Mouse (Mus musculus): Measurements from ENCODE around the gene Cog4.
"Not testable (repeated sequence)": the region's sequence is repeated elsewhere in the genome, so short reads cannot be mapped to it uniquely, and the experiment has no call there.

Cog4 gene

DNA sequence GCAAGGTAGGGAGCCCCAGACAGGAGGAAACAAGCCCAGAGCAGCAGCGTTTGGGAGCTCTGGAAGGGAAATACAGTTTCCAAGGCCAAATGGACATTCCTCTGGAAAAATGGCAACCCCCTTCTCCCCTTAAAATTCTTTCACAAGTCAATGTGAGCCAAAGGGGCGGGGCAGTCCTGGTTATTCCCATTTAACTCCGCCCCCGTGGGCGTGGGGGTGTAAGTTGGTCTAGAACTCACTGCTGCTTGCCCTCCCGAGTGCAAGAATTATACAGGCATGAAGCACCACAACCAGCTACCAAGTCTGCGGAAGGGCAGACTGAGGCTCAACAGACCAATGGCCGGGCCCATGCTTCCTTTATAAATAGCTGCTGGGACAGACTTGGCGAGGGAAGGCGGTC lies 48.5 kb downstream of the Cog4 start:
- DNase-seq: no peak

GRCm38 (mm10) chr8:110895254-110895653 lies 48.9 kb downstream of the Cog4 start:
- no peak for DNase-seq

DNA sequence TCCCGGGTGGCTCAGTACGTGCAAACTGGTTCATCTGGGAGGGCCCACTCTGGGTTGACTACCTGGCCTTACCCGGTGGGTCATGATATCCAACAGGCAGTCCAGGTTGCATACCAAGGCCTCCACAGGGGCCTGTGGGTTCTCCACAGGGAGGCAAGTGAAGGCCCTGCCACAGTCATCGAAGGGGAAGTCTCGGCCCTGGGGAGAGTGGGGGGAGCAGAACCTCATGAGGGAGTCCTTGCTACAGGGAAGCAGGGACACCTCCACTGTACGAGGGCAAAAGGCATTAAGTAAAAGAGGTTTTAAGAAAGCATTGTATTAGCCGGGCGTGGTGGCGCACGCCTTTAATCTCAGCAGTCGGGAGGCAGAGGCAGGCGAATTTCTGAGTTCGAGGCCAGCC lies 49.4 kb downstream of the Cog4 start:
- no peak for DNase-seq

DNA sequence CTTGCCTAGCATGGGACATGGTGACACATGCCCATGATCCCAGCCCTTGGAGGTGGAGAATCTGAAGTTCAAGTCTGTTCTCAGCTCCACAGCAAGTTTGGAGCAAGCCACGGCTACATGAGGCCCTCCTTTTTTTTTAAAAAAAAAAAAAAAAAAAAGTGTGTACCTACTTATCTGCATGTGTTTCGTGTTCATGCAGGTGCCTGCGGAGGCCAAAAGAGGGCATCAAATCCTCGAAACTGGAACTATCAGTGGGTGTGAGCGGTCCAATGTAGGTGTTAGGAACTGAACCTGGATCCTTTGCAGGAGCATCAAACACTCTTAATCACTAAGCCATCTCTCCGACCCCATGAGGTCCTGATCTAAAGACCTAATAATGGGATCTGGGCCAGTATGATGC lies 51.1 kb downstream of the Cog4 start:
- no peak for DNase-seq

DNA sequence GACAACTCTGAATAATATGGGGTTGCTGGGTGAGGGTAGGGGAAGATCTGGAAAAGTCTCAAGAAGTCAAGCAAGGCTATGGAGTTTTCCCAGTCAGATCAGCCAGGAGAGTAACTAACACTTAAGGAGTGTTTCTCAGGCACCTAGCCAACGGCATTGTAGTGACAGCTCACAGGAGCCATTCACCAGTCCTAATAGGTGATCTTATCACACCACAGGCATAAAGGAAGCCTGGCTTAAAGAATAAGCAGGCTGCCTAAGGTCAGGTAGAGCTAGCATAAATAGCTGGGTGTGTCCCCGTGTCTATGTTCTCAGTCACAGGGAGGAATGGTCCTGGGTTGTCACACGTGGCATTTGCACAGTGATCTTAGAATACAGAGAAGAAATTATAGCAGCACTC lies 54.7 kb downstream of the Cog4 start:
- DNase-seq: no peak

DNA sequence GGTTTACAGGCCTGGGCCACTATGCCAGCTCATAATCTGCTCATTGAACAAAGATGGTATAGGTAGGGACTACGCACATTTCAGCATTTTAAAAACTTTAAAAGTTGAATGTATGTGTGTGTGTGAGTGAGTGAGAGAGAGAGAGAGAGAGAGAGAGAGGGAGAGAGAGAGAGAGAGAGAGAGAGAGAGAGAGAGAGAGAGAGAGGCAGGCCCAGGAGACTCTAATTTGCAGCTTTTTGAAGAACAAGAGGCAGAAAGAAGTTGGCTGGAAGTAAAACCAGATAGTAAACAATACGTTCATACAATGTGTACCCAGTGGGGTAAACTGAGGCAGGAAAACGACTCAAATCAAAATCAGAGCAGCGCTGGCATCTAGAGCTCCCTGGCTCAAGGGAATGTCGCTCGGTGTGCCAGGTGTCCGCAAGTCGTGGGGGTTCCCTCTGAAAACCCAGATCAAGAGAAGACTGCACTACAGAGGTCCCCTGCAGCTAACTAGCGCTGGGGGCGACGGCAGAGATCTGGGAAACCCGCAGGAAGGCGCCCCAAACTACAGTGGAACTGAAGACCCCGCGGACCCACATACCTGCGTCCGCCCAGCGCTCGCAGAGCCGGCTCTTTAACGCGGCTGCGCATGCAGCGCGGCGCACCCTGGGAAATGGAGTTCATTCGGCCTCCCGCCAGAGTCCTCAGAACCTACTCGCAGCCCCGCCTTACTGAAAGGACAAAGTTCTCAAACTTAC lies 55.6 kb downstream of the Cog4 start, which contains the start of gene Fuk:
TSS of gene Fuk (minus strand) at position 650 of the 740 bp plus-strand sequence.
- peak; percentile 87 for DNase-seq

- peak; percentile 28 for DNase-seq
Measured at GRCm38 (mm10) chr8:110902579-110902965, 56.2 kb downstream of the Cog4 start.

DNA sequence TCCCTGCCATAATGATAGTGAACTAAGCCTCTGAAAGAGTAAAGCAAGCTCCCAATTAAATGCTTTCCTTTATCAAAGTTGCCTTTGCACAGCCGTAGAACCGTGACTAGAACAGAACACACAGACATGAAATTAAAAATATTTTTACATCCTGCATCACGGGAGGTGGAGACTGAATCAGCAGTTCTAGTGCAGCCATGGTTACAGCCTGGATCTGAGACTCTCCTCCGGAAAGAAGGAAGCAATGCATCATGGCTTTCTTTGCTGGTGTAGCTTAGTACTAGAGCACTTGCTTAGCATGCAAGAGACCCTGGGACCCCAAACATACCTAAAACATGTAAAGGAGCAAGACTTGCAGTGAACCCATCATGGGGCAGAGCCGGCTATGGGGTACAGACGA lies 59.0 kb downstream of the Cog4 start:
- no peak for DNase-seq

GRCm38 (mm10) chr8:110906682-110907081 lies 60.3 kb downstream of the Cog4 start:
- DNase-seq: no peak

DNA sequence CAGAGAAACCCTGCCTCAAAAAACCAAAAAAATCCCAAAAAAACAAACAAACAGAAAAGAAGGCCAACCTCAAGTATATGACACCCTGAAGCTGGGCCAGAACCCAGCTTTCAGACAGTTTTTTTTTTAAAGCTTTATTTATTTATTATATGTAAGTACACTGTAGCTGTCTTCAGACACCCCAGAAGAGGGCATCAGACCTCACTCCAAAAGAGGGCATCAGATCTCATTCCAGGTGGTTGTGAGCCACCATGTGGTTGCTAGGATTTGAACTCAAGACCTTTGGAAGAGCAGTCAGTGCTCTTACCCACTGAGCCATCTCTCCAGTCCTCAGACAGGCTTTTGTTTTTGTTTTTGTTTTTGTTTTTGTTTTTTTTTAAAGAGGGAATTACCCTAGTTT lies 63.5 kb downstream of the Cog4 start:
- DNase-seq: not testable (repeated sequence)

DNA sequence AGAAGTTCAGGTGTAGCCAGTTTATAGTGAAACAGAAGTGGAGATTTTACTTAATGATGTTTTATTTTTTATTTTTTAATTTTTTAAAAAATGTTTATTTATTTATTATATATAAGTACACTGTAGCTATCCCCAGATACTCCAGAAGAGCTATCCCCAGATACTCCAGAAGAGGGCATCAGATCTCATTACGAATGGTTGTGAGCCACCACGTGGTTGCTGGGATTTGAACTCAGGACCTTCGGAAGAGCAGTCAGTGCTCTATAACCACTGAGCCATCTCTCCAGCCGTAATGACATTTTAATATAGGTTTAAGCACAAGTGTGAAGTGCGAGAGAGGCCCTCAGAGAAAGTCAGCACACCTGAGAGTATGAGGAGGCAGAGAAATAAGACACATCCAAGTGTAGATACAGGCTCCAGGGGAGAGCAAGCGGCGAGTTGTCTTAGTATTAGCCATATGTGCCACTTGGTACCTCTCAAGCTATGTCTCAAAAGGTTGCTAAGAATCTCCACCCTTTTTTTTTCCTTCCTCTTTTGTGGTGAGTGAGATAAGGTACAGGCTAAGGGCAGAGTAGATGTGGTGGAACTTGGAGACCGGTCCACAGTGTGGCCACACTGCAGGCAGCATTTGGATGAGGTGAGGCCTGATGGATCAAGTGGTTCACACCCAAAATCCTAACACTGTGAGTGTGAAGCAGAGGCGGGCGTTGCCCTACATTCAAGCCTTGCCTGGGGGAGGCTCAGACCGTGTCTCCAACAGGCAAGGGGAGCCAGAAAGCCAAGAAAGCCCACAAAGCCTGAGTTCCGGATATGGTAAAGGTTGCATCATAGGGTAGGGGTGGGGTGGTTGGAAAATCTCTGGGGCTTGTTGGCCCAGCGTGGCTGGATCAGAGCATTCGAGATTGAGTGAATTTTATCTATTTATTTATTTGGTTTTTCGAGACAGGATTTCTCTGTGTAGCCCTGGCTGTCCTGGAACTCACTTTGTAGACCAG lies 65.5 kb downstream of the Cog4 start:
- no peak for DNase-seq

DNA sequence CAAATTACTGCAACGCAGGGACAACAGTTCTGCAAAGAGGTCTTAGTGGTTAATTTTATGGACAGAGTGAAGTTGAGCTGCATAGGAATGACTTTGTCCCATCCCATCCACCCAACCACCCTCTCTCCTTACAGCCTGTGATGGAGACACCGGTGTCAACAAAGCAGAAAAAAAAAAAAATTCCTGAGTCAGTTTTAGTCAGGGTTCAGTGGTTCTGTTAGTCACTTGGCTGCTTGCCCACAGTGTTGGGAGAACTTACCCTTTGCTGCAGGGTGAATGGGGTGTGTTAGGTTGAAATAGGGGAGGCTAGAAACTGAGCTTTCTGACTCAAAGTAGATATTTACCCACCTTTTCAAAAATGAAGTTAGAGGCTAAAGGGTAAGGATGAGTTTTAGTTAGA lies 71.0 kb downstream of the Cog4 start:
- no peak for DNase-seq

- no peak for DNase-seq
Measured at GRCm38 (mm10) chr8:110918027-110918426, 71.6 kb downstream of the Cog4 start.

- no peak for DNase-seq
Measured at GRCm38 (mm10) chr8:110918460-110918859, 72.1 kb downstream of the Cog4 start.

DNA sequence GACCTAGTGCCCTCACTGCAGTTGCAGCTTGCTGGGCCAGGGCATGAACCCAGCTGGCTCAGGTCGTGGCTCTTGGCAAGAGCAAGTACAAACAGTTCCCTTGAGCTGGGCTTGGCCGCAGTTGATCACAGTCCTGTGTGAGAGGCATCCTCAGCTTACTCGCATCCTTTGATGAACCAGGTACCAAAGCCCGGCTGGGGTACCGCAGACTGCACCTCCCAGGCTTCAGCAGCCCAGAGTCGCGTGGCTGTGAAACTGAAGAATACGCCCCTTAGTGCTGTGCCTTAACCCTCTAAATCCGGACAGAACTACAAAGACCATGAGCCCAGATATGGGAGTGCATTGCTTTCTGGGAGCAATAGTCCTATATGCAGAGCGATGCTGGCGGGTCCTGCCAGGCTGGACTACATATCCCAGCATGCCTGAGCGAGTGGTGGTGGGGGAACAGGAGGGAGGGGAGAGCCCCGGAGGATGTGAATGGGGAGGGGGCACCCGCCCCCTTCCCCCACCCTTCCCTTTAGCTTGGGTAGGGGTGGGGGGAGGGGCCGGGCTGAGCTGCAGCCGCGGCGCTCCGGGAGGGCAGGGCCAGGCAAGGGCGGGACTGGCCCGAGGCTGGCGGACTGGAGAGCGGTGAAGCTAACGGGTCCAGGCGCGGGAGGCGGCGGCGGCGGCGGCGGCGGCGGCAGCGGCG lies 73.1 kb downstream of the Cog4 start, which contains the start of gene St3gal2:
TSS of gene St3gal2 (plus strand) at position 582 of the 691 bp plus-strand sequence.
- DNase-seq: peak; percentile 96

DNA sequence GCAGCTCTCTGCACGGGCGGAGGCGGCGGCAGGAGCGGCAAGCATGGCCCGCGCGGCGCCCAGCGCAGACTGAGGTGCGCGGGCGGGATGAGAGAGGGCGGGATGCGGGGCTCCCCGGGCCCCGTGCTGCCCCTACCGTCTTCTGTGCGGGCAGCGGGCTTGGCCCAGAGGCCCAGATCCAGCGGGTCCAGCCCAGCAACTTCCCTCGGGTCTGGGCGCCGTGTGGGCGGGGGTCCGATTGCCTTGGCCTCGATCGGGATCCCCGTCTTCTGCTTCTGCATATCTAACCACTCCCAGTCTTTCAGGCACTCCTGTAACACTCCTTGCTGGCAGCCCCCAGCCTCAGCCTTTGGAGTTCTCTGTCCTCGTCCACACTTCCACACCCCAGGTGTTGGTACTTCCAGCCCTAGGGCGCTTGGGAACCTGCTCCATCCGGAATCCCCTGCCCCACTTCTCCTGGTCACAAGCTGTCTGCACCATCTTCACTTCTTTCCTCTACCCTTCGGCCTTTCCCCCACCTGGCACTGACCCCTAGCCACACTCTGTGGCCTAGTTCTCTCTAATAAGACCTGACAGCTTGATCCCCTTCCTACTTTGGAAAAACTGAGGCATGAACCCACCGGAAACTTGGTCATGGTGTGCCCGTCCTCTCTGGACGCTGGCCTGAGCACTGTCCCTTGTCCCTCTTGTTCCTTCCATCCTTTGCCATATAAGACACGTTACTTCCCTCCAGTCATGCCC lies 73.8 kb downstream of the Cog4 start:
- peak; percentile 76 for DNase-seq

GRCm38 (mm10) chr8:110920773-110921277 lies 74.4 kb downstream of the Cog4 start:
- no peak for DNase-seq

DNA sequence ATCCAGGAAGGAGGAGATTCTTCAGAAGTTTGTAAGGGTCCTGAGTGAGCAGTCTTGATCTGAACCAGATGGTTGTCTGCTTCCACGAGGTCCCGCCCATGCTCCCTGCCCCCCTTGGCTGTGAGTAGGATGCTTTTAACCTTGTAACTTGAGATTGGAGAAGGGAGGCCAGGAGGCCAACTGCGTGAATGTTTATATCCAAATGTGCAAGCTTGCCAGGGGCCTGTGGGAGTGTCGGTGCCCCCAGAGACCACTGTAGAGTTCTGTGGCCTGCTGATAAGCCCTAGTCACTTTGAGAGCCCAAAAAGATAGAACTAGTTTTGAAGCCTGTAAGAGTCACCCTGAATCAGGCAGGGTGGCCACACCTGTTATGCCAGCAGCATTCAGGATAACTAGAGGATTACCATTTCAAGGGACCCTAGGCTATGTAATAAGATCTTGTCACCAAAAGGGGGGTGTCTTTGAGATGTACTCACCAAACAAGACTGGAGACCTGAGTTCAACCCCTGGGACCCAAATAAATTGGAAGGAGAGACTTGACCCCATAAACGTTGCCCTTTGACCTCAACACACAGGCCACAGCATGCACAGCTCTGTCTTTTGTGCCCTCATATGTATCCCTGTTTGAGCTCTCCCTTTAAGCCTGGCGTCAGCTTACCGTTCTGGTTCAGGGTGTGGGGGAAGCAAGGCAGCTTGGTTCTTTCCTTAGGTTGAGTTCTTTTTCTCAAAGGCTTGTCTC lies 75.3 kb downstream of the Cog4 start:
- no peak for DNase-seq

- no peak for DNase-seq
Measured at GRCm38 (mm10) chr8:110925691-110926140, 79.3 kb downstream of the Cog4 start.

DNA sequence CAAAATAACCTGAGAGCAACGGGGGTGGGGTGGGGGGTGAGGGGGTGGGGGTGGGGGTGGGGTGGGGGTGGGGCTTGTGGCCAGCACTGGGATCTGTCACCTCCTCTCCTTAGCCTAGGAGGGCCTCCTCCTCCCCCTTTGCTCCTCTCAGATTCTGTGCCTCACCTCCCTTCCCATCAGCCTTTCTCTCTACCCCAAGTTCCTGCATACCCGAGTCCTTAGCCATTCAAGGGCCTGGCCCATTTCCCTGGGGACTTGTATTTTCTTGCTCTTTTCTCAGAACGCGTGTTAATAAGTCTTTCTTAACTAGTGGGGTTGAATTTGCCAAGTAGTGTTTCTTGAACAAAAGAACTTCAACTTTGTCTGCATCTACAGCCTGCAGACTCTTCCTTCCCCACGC lies 80.3 kb downstream of the Cog4 start:
- no peak for DNase-seq

GRCm38 (mm10) chr8:110928435-110928834 lies 82.0 kb downstream of the Cog4 start:
- no peak for DNase-seq

Data from cerebellum, adult 9-10 months (tissue).